Mouse (Mus musculus): ENCODE results near the gene Fyn. TPM values are rescaled to one million over a fixed set of nuclear protein-coding genes. Genes with fewer than 3 reads are reported as not detected.
A peak's percentile ranks its signal among the peaks of the same experiment; 100 is the strongest.

Gene Fyn
- polyA plus RNA-seq, 1 experiment from 2014 or later = 32.6 TPM

DNA sequence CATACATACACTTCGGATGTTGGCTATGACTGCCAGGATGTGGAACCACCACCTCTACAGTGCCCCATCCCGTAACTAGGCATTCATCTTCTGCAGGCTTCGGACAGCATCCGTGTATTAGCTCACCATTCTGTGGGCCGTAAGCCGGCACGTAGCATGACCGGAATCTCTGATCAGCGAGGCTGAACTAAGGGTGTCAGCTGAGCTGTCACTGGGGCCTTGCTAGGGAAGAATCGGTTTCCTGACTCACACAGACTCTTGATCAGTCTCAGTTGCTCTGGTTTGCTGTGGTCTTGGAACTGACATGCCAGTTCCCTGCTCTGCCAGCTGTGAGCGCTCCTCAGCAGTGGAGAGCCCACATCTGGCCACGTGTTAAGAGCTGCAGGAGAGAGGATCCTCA, 137.7 kb downstream of the Fyn start:
- Histone ChIP-seq H3K9me3 (ENCODE audit: control insufficient read depth, low read length) (no peaks in the 10 kb centered on the region), H3K9ac (ENCODE audit: low read depth, low read length) (no peak overlapping the region), H3K4me2 (replicated peaks; ENCODE audit: low read depth, low read length) (no peak overlapping the region), H3K4me1 (ENCODE audit: control insufficient read depth, insufficient read depth, low read length) (peaks cover 14% of the 10 kb centered on the region), H3K27ac (ENCODE audit: low read depth, low read length) (no peak overlapping the region), H3K36me3 (ENCODE audit: control insufficient read depth, insufficient read depth, low read length) (no peaks in the 10 kb centered on the region), H3K27me3 (ENCODE audit: control insufficient read depth, insufficient read depth, low read length) (no peaks in the 10 kb centered on the region), H3K4me3 (ENCODE audit: low read length) (no peak overlapping the region)
- 35% methylated on average over 12 of the region's 12 CpGs for WGBS
- peak; percentile 47; the same call in 1 of the 2 replicates for ATAC-seq (ENCODE audit: low FRiP score, low TSS enrichment)

DNA sequence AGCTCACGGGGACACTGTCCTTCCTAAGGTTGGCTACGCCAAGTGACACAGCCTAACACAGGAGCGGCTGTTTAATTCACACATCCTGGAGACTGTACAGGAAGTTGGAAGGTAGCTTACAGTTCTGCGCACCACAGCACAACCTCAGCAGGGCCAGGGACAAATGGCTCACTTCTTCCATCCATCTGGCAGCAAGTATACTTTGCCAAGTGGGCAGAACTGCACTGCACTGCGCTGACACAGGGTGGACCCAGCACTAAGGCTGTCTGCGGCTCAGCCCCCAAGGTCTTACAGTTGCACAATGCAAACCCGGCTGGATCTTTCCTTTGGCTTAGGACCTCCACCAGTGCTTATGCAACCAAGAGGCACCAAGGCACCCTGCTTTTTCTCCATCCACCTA, 138.2 kb downstream of the Fyn start:
- Histone ChIP-seq H3K4me3 (ENCODE audit: low read length) (no peak overlapping the region), H3K27me3 (ENCODE audit: control insufficient read depth, insufficient read depth, low read length) (no peaks in the 10 kb centered on the region), H3K9me3 (ENCODE audit: control insufficient read depth, low read length) (no peaks in the 10 kb centered on the region), H3K4me1 (ENCODE audit: control insufficient read depth, insufficient read depth, low read length) (peaks cover 12% of the 10 kb centered on the region), H3K36me3 (ENCODE audit: control insufficient read depth, insufficient read depth, low read length) (no peaks in the 10 kb centered on the region), H3K27ac (ENCODE audit: low read depth, low read length) (no peak overlapping the region), H3K9ac (ENCODE audit: low read depth, low read length) (no peak overlapping the region), H3K4me2 (replicated peaks; ENCODE audit: low read depth, low read length) (no peak overlapping the region)
- 74% methylated on average over 7 of the region's 7 CpGs for WGBS
- ATAC-seq (ENCODE audit: low FRiP score, low TSS enrichment) = peak; percentile 18; the same call in 1 of the 2 replicates

DNA sequence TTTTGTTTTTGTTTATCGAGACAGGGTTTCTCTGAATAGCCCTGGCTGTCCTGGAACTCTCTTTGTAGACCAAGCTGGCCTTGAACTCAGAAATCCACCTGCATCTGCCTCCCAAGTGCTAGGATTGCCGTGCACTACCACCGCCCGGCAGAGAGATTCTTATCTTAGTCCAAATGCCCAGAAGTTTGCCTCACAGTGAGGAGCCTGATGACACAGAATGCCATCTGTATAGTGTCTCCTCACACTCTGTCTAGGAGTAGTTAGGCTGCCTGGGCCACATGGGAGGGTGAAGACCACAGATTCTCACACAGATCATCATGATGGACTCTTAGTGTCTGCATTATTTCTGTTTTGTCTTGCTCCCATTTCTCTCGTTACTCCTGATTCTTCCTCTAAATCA, 140.1 kb downstream of the Fyn start:
- peaks cover 12% of the 10 kb centered on the region for H3K4me1 ChIP-seq (ENCODE audit: control insufficient read depth, insufficient read depth, low read length)
- no peak for ATAC-seq (ENCODE audit: low FRiP score, low TSS enrichment)
- H3K9me3 ChIP-seq (ENCODE audit: control insufficient read depth, low read length) = no peaks in the 10 kb centered on the region
- 0 out of 2 replicates have a peak, but pooled peaks cover 4% of the 10 kb centered on the region for H3K36me3 ChIP-seq (ENCODE audit: control insufficient read depth, insufficient read depth, low read length)
- WGBS = 83% methylated on average over 5 of the region's 5 CpGs
- H3K4me3 ChIP-seq (ENCODE audit: low read length) = no peak overlapping the region
- no peak overlapping the region for H3K27ac ChIP-seq (ENCODE audit: low read depth, low read length)
- no peak overlapping the region for H3K9ac ChIP-seq (ENCODE audit: low read depth, low read length)
- no peak overlapping the region for H3K4me2 ChIP-seq (replicated peaks; ENCODE audit: low read depth, low read length)
- no peaks in the 10 kb centered on the region for H3K27me3 ChIP-seq (ENCODE audit: control insufficient read depth, insufficient read depth, low read length)

DNA sequence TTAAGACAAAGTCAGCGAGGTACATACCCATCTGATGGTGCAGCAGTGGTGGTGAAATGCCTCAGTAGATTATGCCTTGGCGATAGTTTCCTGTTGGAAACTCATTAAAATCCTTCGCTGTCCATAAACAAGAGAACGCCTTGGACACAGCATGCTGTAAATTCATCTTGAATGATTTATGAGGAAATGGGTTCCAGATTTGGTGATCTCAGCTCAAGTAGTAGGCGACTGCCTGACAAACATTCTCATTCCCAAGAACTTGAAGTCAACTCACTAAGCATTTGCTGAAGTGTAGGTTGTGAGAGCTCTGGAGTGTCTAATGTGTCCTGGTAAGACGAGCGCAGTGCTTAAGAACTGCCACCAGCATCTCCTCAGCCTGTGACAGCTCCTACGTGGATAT, 141.3 kb downstream of the Fyn start:
- WGBS = 59% methylated on average over 8 of the region's 8 CpGs
- ATAC-seq (ENCODE audit: low FRiP score, low TSS enrichment) = no peak
- Histone ChIP-seq H3K27ac (ENCODE audit: low read depth, low read length) (no peak overlapping the region), H3K27me3 (ENCODE audit: control insufficient read depth, insufficient read depth, low read length) (no peaks in the 10 kb centered on the region), H3K4me2 (replicated peaks; ENCODE audit: low read depth, low read length) (no peak overlapping the region), H3K4me3 (ENCODE audit: low read length) (no peak overlapping the region), H3K36me3 (ENCODE audit: control insufficient read depth, insufficient read depth, low read length) (0 out of 2 replicates have a peak, but pooled peaks cover 5% of the 10 kb centered on the region), H3K9ac (ENCODE audit: low read depth, low read length) (no peak overlapping the region), H3K9me3 (ENCODE audit: control insufficient read depth, low read length) (no peaks in the 10 kb centered on the region), H3K4me1 (ENCODE audit: control insufficient read depth, insufficient read depth, low read length) (peaks cover 10% of the 10 kb centered on the region)

DNA sequence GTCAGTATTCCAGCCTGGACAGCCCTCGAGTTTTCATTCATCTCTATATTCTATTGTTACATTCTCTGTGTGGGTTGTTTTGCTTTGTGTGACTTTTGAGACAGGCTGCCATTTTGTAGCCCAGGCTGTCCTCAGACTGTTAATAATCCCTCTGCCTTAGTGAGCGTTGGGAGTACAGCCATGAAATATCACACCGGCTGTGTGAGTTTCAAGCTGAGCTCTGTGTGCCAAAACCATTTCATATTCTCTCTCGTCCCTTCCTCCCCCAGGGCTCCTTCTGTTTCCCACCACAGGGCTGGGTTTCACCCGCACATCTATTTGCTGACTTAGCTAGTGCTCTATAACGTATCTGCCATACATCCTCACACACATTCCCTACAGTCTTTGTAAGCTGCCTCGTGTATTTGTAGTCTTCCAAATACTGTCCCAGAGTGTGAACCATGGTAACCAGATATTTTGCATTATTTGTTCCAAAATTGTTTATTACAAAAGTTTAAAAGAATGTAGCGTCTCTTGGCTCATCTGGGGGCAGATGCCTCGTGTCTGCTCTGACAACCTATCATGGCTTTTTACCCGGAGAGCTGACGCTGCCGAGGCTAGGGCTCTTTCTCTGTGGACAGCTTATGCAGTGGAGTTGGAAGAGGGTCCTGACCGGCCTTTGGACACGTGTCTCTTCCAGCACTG, 144.1 kb downstream of the Fyn start:
- Histone ChIP-seq H3K4me1 (ENCODE audit: control insufficient read depth, insufficient read depth, low read length) (peaks cover 5% of the 10 kb centered on the region; the same call in 1 of the 2 replicates), H3K27me3 (ENCODE audit: control insufficient read depth, insufficient read depth, low read length) (no peaks in the 10 kb centered on the region), H3K9me3 (ENCODE audit: control insufficient read depth, low read length) (no peaks in the 10 kb centered on the region), H3K4me2 (replicated peaks; ENCODE audit: low read depth, low read length) (no peak overlapping the region), H3K27ac (ENCODE audit: low read depth, low read length) (no peak overlapping the region), H3K9ac (ENCODE audit: low read depth, low read length) (no peak overlapping the region), H3K4me3 (ENCODE audit: low read length) (no peak overlapping the region), H3K36me3 (ENCODE audit: control insufficient read depth, insufficient read depth, low read length) (peaks cover 9% of the 10 kb centered on the region; the same call in 1 of the 2 replicates)
- 84% methylated on average over 14 of the region's 14 CpGs for WGBS
- ATAC-seq (ENCODE audit: low FRiP score, low TSS enrichment) = no peak

DNA sequence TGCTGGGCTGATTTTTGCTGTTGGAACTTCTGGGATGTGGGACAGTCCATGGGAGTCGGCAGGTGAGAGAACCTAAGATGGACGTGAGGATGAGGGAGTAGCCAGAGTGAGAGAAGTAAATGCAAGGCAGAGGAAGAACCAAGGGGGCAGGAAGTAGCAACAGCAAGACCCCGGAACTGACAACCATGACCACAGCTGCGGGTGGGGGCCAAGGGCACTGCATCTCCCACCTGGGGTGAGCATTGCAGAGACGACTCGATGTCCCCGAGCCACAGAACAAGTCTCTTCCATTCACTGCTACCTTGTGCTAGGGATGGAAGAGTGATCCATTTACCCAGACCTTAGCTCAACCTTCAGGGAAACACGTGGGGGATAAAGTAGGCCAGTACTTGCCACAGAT, 146.3 kb downstream of the Fyn start:
- Histone ChIP-seq H3K27ac (ENCODE audit: low read depth, low read length) (no peak overlapping the region), H3K36me3 (ENCODE audit: control insufficient read depth, insufficient read depth, low read length) (peaks cover 9% of the 10 kb centered on the region; the same call in 1 of the 2 replicates), H3K9me3 (ENCODE audit: control insufficient read depth, low read length) (no peaks in the 10 kb centered on the region), H3K4me1 (ENCODE audit: control insufficient read depth, insufficient read depth, low read length) (peaks cover 8% of the 10 kb centered on the region; the same call in 1 of the 2 replicates), H3K4me2 (replicated peaks; ENCODE audit: low read depth, low read length) (no peak overlapping the region), H3K9ac (ENCODE audit: low read depth, low read length) (no peak overlapping the region), H3K4me3 (ENCODE audit: low read length) (no peak overlapping the region), H3K27me3 (ENCODE audit: control insufficient read depth, insufficient read depth, low read length) (no peaks in the 10 kb centered on the region)
- WGBS = 92% methylated on average over 8 of the region's 8 CpGs
- ATAC-seq (ENCODE audit: low FRiP score, low TSS enrichment) = no peak

DNA sequence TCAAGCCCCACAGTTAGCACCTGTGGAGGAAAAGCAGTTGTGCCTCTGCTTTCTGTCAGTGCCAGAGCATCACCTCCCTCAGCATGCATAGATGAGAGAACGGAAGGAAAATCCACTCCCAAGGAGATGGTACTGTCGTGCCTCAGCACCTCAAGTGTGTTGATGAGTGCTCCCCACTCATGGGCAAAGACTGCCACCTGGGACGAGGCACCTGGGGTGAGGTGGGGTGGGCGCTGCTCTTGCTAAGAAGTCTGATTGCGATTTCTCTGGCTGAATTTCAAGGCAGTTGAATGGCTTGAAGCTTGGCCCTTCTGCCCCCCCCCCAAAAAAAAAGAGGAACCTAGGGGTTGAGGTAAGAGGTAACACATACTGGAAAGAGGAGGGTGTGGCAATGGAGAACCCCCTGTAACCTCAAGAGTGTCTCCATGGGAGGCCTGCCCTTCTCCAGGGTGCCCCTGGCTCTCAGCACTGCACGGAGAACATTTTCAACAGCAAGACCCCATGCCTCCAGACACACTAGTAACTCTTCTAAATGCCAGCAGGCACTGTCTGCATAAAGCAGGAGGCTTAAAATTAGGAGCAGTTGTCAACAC, 148.0 kb downstream of the Fyn start:
- no peak overlapping the region for H3K27ac ChIP-seq (ENCODE audit: low read depth, low read length)
- no peak overlapping the region for H3K9ac ChIP-seq (ENCODE audit: low read depth, low read length)
- no peak overlapping the region for H3K4me2 ChIP-seq (replicated peaks; ENCODE audit: low read depth, low read length)
- peaks cover 8% of the 10 kb centered on the region; the same call in 1 of the 2 replicates for H3K4me1 ChIP-seq (ENCODE audit: control insufficient read depth, insufficient read depth, low read length)
- no peak for ATAC-seq (ENCODE audit: low FRiP score, low TSS enrichment)
- H3K27me3 ChIP-seq (ENCODE audit: control insufficient read depth, insufficient read depth, low read length) = no peaks in the 10 kb centered on the region
- H3K4me3 ChIP-seq (ENCODE audit: low read length) = no peak overlapping the region
- no peaks in the 10 kb centered on the region for H3K9me3 ChIP-seq (ENCODE audit: control insufficient read depth, low read length)
- WGBS = 85% methylated on average over 6 of the region's 6 CpGs
- H3K36me3 ChIP-seq (ENCODE audit: control insufficient read depth, insufficient read depth, low read length) = peaks cover 9% of the 10 kb centered on the region; the same call in 1 of the 2 replicates

DNA sequence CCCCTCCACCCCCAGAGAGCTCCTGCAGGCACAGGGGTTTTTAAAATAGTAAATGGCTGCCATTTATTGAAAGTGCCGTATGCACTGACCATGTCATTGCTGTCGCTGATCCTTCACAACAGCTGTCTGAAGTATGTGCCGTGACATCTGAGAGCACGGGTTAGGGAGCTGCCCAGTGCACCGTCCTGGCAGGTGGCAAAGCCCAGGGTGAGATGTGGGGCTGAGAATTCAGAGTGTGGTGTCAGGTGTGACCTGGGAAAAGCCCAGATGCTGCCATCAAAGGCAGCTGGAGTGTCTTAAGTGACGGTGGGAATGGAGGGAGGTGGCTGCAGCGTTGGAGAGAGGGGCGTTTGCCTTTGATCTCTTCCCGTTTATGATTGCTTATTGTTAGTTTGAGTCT, 148.7 kb downstream of the Fyn start:
- Histone ChIP-seq H3K4me1 (ENCODE audit: control insufficient read depth, insufficient read depth, low read length) (peaks cover 11% of the 10 kb centered on the region; the same call in 1 of the 2 replicates), H3K9me3 (ENCODE audit: control insufficient read depth, low read length) (no peaks in the 10 kb centered on the region), H3K4me3 (ENCODE audit: low read length) (no peak overlapping the region), H3K36me3 (ENCODE audit: control insufficient read depth, insufficient read depth, low read length) (peaks cover 9% of the 10 kb centered on the region; the same call in 1 of the 2 replicates), H3K9ac (ENCODE audit: low read depth, low read length) (no peak overlapping the region), H3K4me2 (replicated peaks; ENCODE audit: low read depth, low read length) (no peak overlapping the region), H3K27ac (ENCODE audit: low read depth, low read length) (no peak overlapping the region), H3K27me3 (ENCODE audit: control insufficient read depth, insufficient read depth, low read length) (no peaks in the 10 kb centered on the region)
- WGBS = 24% methylated on average over 9 of the region's 9 CpGs
- no peak for ATAC-seq (ENCODE audit: low FRiP score, low TSS enrichment)

DNA sequence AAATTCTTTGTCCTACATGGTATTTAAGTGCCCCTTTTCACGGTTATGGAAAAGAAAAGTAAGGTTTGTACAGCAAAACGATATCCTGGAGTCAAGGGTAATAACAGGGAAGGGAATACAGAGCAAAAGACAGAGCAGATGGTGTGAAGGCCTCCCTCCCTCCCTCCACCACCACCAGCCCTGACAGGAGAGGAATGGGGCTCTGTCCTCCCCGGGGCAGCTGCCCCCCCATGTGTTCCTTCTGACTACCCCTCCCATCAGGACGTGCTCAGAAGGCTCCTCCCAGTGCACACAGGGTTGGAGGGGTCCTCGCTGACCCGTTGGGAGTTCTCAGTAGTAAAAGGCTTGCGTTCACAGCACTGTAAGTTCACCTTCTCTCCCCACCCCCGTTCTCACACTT, 149.6 kb downstream of the Fyn start:
- no peak for ATAC-seq (ENCODE audit: low FRiP score, low TSS enrichment)
- H3K27me3 ChIP-seq (ENCODE audit: control insufficient read depth, insufficient read depth, low read length) = no peaks in the 10 kb centered on the region
- H3K27ac ChIP-seq (ENCODE audit: low read depth, low read length) = no peak overlapping the region
- peaks cover 9% of the 10 kb centered on the region; the same call in 1 of the 2 replicates for H3K36me3 ChIP-seq (ENCODE audit: control insufficient read depth, insufficient read depth, low read length)
- WGBS = 34% methylated on average over 8 of the region's 8 CpGs
- no peak overlapping the region for H3K4me3 ChIP-seq (ENCODE audit: low read length)
- no peak overlapping the region for H3K4me2 ChIP-seq (replicated peaks; ENCODE audit: low read depth, low read length)
- no peaks in the 10 kb centered on the region for H3K9me3 ChIP-seq (ENCODE audit: control insufficient read depth, low read length)
- peaks cover 15% of the 10 kb centered on the region; the same call in 1 of the 2 replicates for H3K4me1 ChIP-seq (ENCODE audit: control insufficient read depth, insufficient read depth, low read length)
- no peak overlapping the region for H3K9ac ChIP-seq (ENCODE audit: low read depth, low read length)

Data from kidney, embryonic 14.5 days (tissue).